Mouse (Mus musculus) spleen, adult 18-20 months (tissue): ENCODE data around the gene Mymk.

ENCODE experiments used
- DNase-seq, 2 experiments: peaks; one replicate each; pipeline ENCODE4 v3.0.0; 2022; ENCODE audit warnings: mixed read lengths in 2 of 2

Gene Mymk

GRCm38 (mm10) chr2:27071978-27072377, at the start of gene Mymk:
Gene Mymk, minus strand, starts transcription at chr2:27072179.
- no peak for DNase-seq

- no peak for DNase-seq
Observed at GRCm38 (mm10) chr2:27120241-27120641, 48.3 kb upstream of the Mymk start.

GRCm38 (mm10) chr2:27119766-27120165, 47.8 kb upstream of the Mymk start:
- DNase-seq = no peak

- no peak for DNase-seq
Observed at GRCm38 (mm10) chr2:27118452-27118851, 46.5 kb upstream of the Mymk start.

GRCm38 (mm10) chr2:27114169-27114568, 42.2 kb upstream of the Mymk start:
- no peak for DNase-seq

- DNase-seq = no peak
Observed at GRCm38 (mm10) chr2:27112585-27112984, 40.6 kb upstream of the Mymk start.

- no peak for DNase-seq
Observed at GRCm38 (mm10) chr2:27109052-27109451, 37.1 kb upstream of the Mymk start.

- no peak for DNase-seq
Observed at GRCm38 (mm10) chr2:27108144-27108543, 36.2 kb upstream of the Mymk start.

- DNase-seq = no peak
Observed at GRCm38 (mm10) chr2:27106816-27107215, 34.8 kb upstream of the Mymk start.

GRCm38 (mm10) chr2:27103554-27103953, 31.6 kb upstream of the Mymk start:
- DNase-seq = no peak

- no peak for DNase-seq
Observed at GRCm38 (mm10) chr2:27097776-27098175, 25.8 kb upstream of the Mymk start.

GRCm38 (mm10) chr2:27097241-27097656, 25.3 kb upstream of the Mymk start:
- no peak for DNase-seq

GRCm38 (mm10) chr2:27096341-27096981, 24.5 kb upstream of the Mymk start:
- no peak for DNase-seq

GRCm38 (mm10) chr2:27095178-27095577, 23.2 kb upstream of the Mymk start:
- no peak for DNase-seq

- no peak for DNase-seq
Observed at GRCm38 (mm10) chr2:27089238-27089637, 17.3 kb upstream of the Mymk start.

GRCm38 (mm10) chr2:27088700-27089099, 16.7 kb upstream of the Mymk start:
- DNase-seq = no peak

GRCm38 (mm10) chr2:27088071-27088644, 16.2 kb upstream of the Mymk start:
- DNase-seq = no peak

GRCm38 (mm10) chr2:27087581-27087980, 15.6 kb upstream of the Mymk start:
- DNase-seq = no peak

GRCm38 (mm10) chr2:27086483-27087010, 14.6 kb upstream of the Mymk start:
- DNase-seq = no peak

- DNase-seq = no peak
Observed at GRCm38 (mm10) chr2:27085801-27086200, 13.8 kb upstream of the Mymk start.

GRCm38 (mm10) chr2:27084963-27085362, 13.0 kb upstream of the Mymk start:
- no peak for DNase-seq

GRCm38 (mm10) chr2:27083761-27084475, 11.9 kb upstream of the Mymk start:
- DNase-seq = no peak

- DNase-seq = no peak
Observed at GRCm38 (mm10) chr2:27079649-27080048, 7.7 kb upstream of the Mymk start.

- peak; percentile 34 to 35 for DNase-seq
Observed at GRCm38 (mm10) chr2:27079152-27079584, 7.2 kb upstream of the Mymk start, which contains the start of gene Adamtsl2. Gene Adamtsl2, plus strand, starts transcription at chr2:27079379.
